Mouse (Mus musculus) small intestine, adult 2 months (tissue): ENCODE results near the gene Pigz.

Source experiments
- CTCF ChIP-seq: fragments of 200-500 bp; IDR thresholded peaks from 2 replicates; pipeline ENCODE4 v1.5.1; 2012; ENCODE audit warnings: low read depth, mild to moderate bottlenecking, control low read depth, inconsistent platforms, low read length, moderate library complexity, mixed read lengths; ENCODE audit not compliant: insufficient replicate concordance, insufficient read length; ENCODE audit errors: extremely low read depth
- POLR2A ChIP-seq: fragments of 200-500 bp; IDR thresholded peaks from 2 replicates; pipeline ENCODE4 v1.6.1; 2012; ENCODE audit warnings: low read depth, mild to moderate bottlenecking, control low read depth, inconsistent platforms, low read length, moderate library complexity

- TF ChIP-seq CTCF, result no peak
- no peak for TF ChIP-seq POLR2A
Measured at GRCm38 (mm10) chr16:31932255-31932654, 1.4 kb upstream of the Pigz start.
